Mouse (Mus musculus) neural tube, embryonic 11.5 days (tissue): Measurements from ENCODE around the gene Igfals. TPM values are rescaled to one million over a fixed set of nuclear protein-coding genes. Genes with fewer than 3 reads are reported as not detected.

Experiments
- ATAC-seq: fragments of 200-750 bp; cut with Nextera tagmentation; 2 replicates; pipeline ENCODE4 v1.8.0; 2017; ENCODE audit warnings: moderate number of reproducible peaks, mild to moderate bottlenecking, moderate TSS enrichment, moderate library complexity; ENCODE audit not compliant: insufficient read depth, low FRiP score, low TSS enrichment
- DNase-seq: peaks from one replicate; pipeline ENCODE4 v3.0.0-alpha.2; 2015; ENCODE audit warnings: low spot score
- H3K27ac ChIP-seq: fragments of 300-500 bp; sonication (generic); 2 replicates; pipeline ENCODE4 v1.5.1; 2014; ENCODE audit warnings: low read depth, mild to moderate bottlenecking, low read length
- H3K27me3 ChIP-seq: fragments of 300-500 bp; sonication (generic); 2 replicates; pipeline ENCODE4 v1.6.1; 2014; ENCODE audit warnings: mild to moderate bottlenecking, low read length, mixed read lengths; ENCODE audit not compliant: control insufficient read depth, insufficient read depth
- H3K36me3 ChIP-seq: fragments of 300-500 bp; sonication (generic); 2 replicates; pipeline ENCODE4 v1.6.1; 2014; ENCODE audit warnings: mild to moderate bottlenecking, low read length, moderate library complexity, mixed read lengths; ENCODE audit not compliant: control insufficient read depth, insufficient read depth
- H3K4me1 ChIP-seq: fragments of 300-500 bp; sonication (generic); 2 replicates; pipeline ENCODE4 v1.6.1; 2014; ENCODE audit warnings: low read length, mixed read lengths; ENCODE audit not compliant: control insufficient read depth, insufficient read depth
- H3K4me2 ChIP-seq: fragments of 300-500 bp; sonication (generic); 2 replicates; pipeline ENCODE4 v1.6.1; 2014; ENCODE audit warnings: low read depth, mild to moderate bottlenecking, moderate library complexity
- H3K4me3 ChIP-seq: fragments of 300-500 bp; sonication (generic); 2 replicates; pipeline ENCODE4 v1.5.1; 2014; ENCODE audit warnings: low read depth, low read length
- H3K9ac ChIP-seq: fragments of 300-500 bp; sonication (generic); 2 replicates; pipeline ENCODE4 v1.6.1; 2014; ENCODE audit warnings: mild to moderate bottlenecking, low read length
- H3K9me3 ChIP-seq: fragments of 300-500 bp; sonication (generic); 2 replicates; pipeline ENCODE4 v1.6.1; 2016; ENCODE audit warnings: low read length; ENCODE audit not compliant: control insufficient read depth
- WGBS: fragments of 180-500 bp; shearing (Covaris S2); extraction: QIAGEN DNeasy Blood & Tissue Kit; methylation state at CpG from one replicate; pipeline ENCODE4 v1.1.7; 2014; 5-methylcytosine and 5-hydroxymethylcytosine counted together
- polyA plus RNA-seq: library from polyadenylated mRNA; unstranded; fragments of >200 nt; fragmentation: Nextera tagmentation; extraction: Ambion mirVana; gene quantifications from 2 replicates; pipeline ENCODE4 v1.2.1, GENCODE M21; 2014

Gene Igfals
- polyA plus RNA-seq, 1 experiment from 2014 or later: 0.24 TPM

GRCm38 (mm10) chr17:24844525-24844924 is 21.3 kb upstream of the Igfals start:
- no peaks in the 10 kb centered on the region for H3K27me3 ChIP-seq
- no peak for ATAC-seq
- WGBS: 46% methylated on average over 9 of the region's 9 CpGs

DNA sequence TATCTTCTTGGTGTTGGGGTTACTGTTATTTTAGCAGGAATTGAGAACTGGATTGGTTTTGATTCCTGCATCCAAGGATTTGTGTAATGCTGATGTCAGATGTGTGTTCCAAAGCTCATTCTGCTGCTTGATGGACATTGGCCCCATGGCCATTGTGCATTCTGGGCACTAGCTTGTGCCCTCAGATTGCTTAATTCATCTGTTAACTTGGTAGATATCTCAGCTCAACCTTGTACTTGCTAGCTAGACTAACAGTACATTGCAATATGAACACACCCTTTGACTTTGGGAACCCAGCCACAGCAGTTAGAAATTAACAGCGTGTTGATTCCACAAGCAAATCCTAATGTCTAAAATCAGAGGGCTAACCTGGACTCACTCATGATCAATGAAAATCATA is 18.4 kb upstream of the Igfals start:
- H3K9ac ChIP-seq: no peak overlapping the region
- H3K36me3 ChIP-seq: no peaks in the 10 kb centered on the region
- ATAC-seq (no peak), DNase-seq (no peak)
- WGBS: 89% methylated on average over 1 of the region's 1 CpGs
- peaks cover 2% of the 10 kb centered on the region; the same call in 1 of the 2 replicates for H3K4me1 ChIP-seq
- no peak overlapping the region for H3K27ac ChIP-seq
- H3K9me3 ChIP-seq: no peaks in the 10 kb centered on the region
- H3K4me3 ChIP-seq: no peak overlapping the region
- H3K27me3 ChIP-seq: no peaks in the 10 kb centered on the region
- H3K4me2 ChIP-seq: no peak overlapping the region

More at GRCm38 (mm10) chr17:24844525-24844924, 21.3 kb upstream of the Igfals start:
- DNase-seq: no peak
- H3K4me3 ChIP-seq: no peak overlapping the region
- H3K27ac ChIP-seq: no peak overlapping the region
- peaks cover 2% of the 10 kb centered on the region; the same call in 1 of the 2 replicates for H3K4me1 ChIP-seq
- no peak overlapping the region for H3K9ac ChIP-seq
- H3K9me3 ChIP-seq: no peaks in the 10 kb centered on the region
- H3K36me3 ChIP-seq: no peaks in the 10 kb centered on the region
- no peak overlapping the region for H3K4me2 ChIP-seq

- peak overlapping the region; percentile 81; the same call in 1 of the 2 replicates for H3K4me2 ChIP-seq
- no peak overlapping the region for H3K4me3 ChIP-seq
- H3K9me3 ChIP-seq: no peaks in the 10 kb centered on the region
- H3K4me1 ChIP-seq: peaks cover 2% of the 10 kb centered on the region; the same call in 1 of the 2 replicates
- H3K9ac ChIP-seq: no peak overlapping the region
- DNase-seq (no peak), ATAC-seq (no peak)
- H3K27ac ChIP-seq: no peak overlapping the region
- H3K27me3 ChIP-seq: no peaks in the 10 kb centered on the region
- no peaks in the 10 kb centered on the region for H3K36me3 ChIP-seq
These were observed 17.2 kb upstream of the Igfals start for GRCm38 (mm10) chr17:24848600-24849031.

- Histone ChIP-seq H3K4me3 (peak overlapping the region; percentile 64), H3K27ac (peak overlapping the region; percentile 83), H3K9ac (peak overlapping the region; percentile 78), H3K4me2 (peak overlapping the region; percentile 81), H3K27me3 (no peaks in the 10 kb centered on the region), H3K4me1 (peaks cover 2% of the 10 kb centered on the region; the same call in 1 of the 2 replicates), H3K36me3 (no peaks in the 10 kb centered on the region), H3K9me3 (no peaks in the 10 kb centered on the region)
- under 1% methylated on average over 21 of the region's 21 CpGs for WGBS
- ATAC-seq: peak; percentile 51; the same call in 1 of the 2 replicates
- no peak for DNase-seq
These were observed 16.1 kb upstream of the Igfals start for GRCm38 (mm10) chr17:24849733-24850064.

GRCm38 (mm10) chr17:24850065-24850772 is 15.6 kb upstream of the Igfals start, which contains the start of gene Fahd1:
Fahd1 (minus strand) TSS chr17:24850364.
- under 1% methylated on average over 58 of the region's 58 CpGs for WGBS
- Histone ChIP-seq H3K9ac (peak within 1 kb of the TSS; percentile 78), H3K9me3 (no peaks in the 10 kb centered on the region), H3K4me2 (peak within 1 kb of the TSS; percentile 81), H3K27ac (peak within 1 kb of the TSS; percentile 83), H3K36me3 (no peaks in the 10 kb centered on the region), H3K27me3 (no peaks in the 10 kb centered on the region), H3K4me3 (peak within 1 kb of the TSS; percentile 64), H3K4me1 (peaks cover 2% of the 10 kb centered on the region; the same call in 1 of the 2 replicates)
- peak; percentile 100 for ATAC-seq
- peak; percentile 94 for DNase-seq

DNA sequence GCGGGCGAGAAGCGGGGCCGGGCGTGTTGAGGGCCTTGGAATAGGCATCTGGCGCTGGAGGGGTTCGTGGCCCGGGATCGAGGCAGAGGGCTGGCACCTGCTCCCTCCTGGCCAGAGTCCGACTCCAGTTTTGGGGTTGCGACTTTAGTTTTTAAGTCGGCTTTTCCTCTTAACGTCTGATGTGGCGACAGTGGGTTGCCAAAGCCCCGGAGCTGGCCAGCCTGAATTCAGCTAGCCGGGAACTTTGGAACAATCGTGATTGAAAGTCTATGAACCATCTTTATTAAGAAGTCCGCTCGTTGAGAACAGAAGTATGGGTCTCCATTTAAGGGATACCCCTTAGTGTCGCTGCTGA is 15.0 kb upstream of the Igfals start:
- H3K36me3 ChIP-seq: no peaks in the 10 kb centered on the region
- H3K4me3 ChIP-seq: peak overlapping the region; percentile 64
- 2% methylated on average over 20 of the region's 20 CpGs for WGBS
- H3K9ac ChIP-seq: peak overlapping the region; percentile 57
- peak overlapping the region; percentile 81 for H3K4me2 ChIP-seq
- H3K9me3 ChIP-seq: no peaks in the 10 kb centered on the region
- peaks cover 2% of the 10 kb centered on the region; the same call in 1 of the 2 replicates for H3K4me1 ChIP-seq
- H3K27me3 ChIP-seq: no peaks in the 10 kb centered on the region
- ATAC-seq: no peak
- DNase-seq: no peak
- peak overlapping the region; percentile 40; the same call in 1 of the 2 replicates for H3K27ac ChIP-seq

DNA sequence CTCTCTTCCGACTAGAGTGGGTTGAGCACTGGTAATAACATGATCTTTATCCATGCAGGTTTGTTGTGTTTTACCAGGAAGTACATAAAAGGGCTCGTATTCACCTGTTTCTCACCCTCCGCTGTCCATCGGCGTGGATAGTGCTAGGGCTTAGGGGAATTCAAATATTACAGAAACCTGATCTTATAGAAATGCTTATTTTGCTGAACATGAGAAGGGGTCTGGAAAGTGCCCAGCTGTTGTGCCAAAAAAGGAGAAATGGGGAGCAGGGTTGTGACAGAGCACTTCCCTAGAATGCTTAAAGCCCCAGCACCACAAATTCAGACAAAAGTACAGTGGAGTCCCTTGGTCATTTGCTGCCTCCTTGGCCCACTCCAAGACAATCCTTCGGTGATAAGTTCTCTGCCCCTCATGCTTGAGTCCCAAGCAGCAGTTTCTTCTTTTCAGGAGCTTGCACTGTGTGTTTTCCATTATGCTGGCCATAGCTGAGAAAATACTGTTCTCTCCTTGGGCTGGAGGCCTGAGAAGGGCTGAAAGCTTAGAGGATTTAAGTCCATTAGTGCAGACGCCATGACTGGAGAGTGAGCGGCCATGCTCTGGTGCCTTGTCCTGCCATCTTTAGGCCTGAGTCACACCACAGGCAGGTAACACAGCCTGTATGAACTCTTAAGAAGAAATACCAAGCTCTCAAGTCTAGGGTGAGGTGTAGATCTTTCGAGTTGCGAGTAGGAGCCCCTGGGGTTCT is 14.2 kb upstream of the Igfals start:
- Histone ChIP-seq H3K4me2 (peak overlapping the region; percentile 81), H3K27ac (no peak overlapping the region), H3K36me3 (no peaks in the 10 kb centered on the region), H3K9me3 (no peaks in the 10 kb centered on the region), H3K4me3 (peak overlapping the region; percentile 64; the same call in 1 of the 2 replicates), H3K4me1 (peaks cover 2% of the 10 kb centered on the region; the same call in 1 of the 2 replicates), H3K27me3 (no peaks in the 10 kb centered on the region), H3K9ac (no peak overlapping the region)
- 87% methylated on average over 10 of the region's 10 CpGs for WGBS
- ATAC-seq (no peak), DNase-seq (no peak)

DNA sequence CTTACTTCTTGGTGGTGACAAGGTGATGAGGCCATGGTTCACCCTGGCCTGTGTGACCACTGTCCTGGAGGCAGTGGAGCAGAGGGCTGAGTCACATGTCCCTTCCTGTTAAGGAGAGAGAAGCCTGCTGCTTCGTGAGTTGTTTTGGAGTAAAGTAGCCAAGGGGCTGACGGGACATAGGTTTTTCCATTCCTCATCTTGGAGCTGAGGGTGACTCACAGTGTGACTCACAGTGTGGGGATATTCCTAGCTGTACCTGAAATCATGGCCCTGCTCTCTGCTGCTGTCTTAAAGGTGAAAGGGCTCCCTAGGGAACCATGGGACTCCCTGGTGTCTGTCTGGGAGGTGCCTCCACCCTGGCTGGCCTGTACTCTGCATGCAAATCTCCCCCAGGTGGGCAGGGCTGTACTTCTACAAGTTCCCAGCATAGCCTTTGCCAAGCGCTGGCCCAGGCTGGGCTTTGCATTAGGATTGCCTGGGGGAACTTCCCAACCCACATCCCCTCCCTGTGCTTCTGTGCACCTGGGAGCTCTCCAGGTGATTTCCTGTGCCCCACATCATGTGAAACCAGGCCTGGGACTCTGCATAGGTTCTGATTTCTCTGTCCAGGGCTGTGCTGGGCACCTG is 9.8 kb upstream of the Igfals start:
- H3K4me3 ChIP-seq: no peak overlapping the region
- 89% methylated on average over 3 of the region's 3 CpGs for WGBS
- no peaks in the 10 kb centered on the region for H3K27me3 ChIP-seq
- ATAC-seq: no peak
- no peak overlapping the region for H3K9ac ChIP-seq
- no peak for DNase-seq
- no peak overlapping the region for H3K4me2 ChIP-seq
- no peaks in the 10 kb centered on the region for H3K9me3 ChIP-seq
- no peaks in the 10 kb centered on the region for H3K4me1 ChIP-seq
- no peak overlapping the region for H3K27ac ChIP-seq
- no peaks in the 10 kb centered on the region for H3K36me3 ChIP-seq
